Mouse (Mus musculus): ENCODE data around the gene Gm8159. TPM values are rescaled to one million over a fixed set of nuclear protein-coding genes. Genes with fewer than 3 reads are reported as not detected.
"Not testable (repeated sequence)": the region's sequence is repeated elsewhere in the genome, so short reads cannot be mapped to it uniquely, and the experiment has no call there.

Gm8159 gene
- polyA plus RNA-seq (2012; fragmentation: generic; extraction: Trizol): not detected
- long read RNA-seq, experiment 1: 0 reads
- long read RNA-seq, experiment 2: 0 reads

DNA sequence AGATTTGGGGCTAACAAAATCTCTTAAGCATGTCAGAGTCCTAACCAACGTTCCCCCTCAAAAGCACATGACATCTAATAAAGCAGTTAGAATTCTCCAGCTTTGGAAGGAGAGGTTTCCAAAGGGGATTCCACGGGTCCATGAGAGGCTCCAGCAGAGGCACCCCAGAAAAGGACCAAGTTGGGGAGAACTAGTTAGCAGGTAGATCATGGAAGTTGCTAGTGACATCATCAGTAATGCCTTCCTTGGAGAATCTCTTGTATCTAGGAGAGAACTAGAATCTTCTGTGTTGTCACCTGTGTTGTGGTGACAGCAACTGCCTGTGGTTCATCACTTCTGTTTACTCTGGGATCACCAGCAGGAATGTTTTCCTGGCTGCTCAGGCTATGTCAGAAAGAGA is at the start of gene Gm8159:
Gm8159 (plus strand) TSS at position 301 of the 400 bp plus-strand sequence.
- H3K27me3 ChIP-seq (ENCODE audit: control insufficient read depth, insufficient read depth, insufficient read length); H3K4me3 ChIP-seq (ENCODE audit: insufficient read depth, poor library complexity, severe bottlenecking); H3K79me2 ChIP-seq (ENCODE audit: control insufficient read depth, insufficient read depth); H3K36me3 ChIP-seq (ENCODE audit: control insufficient read depth, insufficient read depth); H3ac ChIP-seq (ENCODE audit: control insufficient read depth, insufficient read length, low read depth); H3K79me3 ChIP-seq (ENCODE audit: low read depth): not testable (repeated sequence)

DNA sequence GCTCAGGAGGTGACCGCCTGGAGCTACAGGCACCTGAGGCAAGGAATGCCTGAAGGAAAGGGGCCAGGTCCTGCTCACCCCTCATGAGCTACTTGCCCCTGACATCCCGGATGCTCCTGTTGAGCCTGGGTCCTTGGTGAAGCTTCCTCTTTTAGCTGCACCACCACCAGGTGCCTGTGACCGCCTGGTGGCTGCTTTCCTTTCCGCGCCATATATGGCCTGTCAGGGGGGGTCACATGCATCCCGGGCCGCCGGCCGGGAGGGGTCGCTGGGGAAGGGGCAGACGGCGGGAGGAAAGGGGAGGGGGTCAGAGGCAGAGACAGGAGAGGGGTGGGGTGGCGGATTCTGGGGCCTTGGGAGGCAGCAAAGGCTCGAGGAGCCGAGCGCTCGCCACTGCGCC is 17.2 kb downstream of the Gm8159 start:
- not testable (repeated sequence) for H3K79me3 ChIP-seq (ENCODE audit: low read depth); H3K79me2 ChIP-seq (ENCODE audit: control insufficient read depth, insufficient read depth); H3ac ChIP-seq (ENCODE audit: control insufficient read depth, insufficient read length, low read depth); H3K27me3 ChIP-seq (ENCODE audit: control insufficient read depth, insufficient read depth, insufficient read length); H3K4me3 ChIP-seq (ENCODE audit: insufficient read depth, poor library complexity, severe bottlenecking); H3K36me3 ChIP-seq (ENCODE audit: control insufficient read depth, insufficient read depth)

DNA sequence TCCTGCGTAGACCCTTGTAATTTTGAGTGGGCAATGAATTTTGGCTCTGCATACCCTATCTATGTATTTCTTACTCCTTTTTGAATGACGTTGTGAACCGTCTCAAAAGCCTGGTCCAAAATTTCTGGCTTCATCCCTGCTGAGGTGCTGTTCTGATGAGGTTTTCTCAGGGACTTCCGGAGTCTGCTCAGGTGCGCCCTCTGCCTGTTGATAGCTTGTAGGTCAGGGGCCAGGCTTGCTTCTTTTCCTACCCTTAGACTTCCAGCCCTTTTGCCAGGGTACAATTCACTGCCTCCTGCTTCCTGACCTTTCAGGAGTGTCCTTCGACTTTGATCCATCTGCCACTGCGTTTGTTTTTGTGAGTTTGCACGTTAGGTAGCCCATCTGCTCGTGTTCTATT is 18.2 kb downstream of the Gm8159 start:
- not testable (repeated sequence) for H3K79me2 ChIP-seq (ENCODE audit: control insufficient read depth, insufficient read depth); H3K4me3 ChIP-seq (ENCODE audit: insufficient read depth, poor library complexity, severe bottlenecking); H3K79me3 ChIP-seq (ENCODE audit: low read depth); H3K27me3 ChIP-seq (ENCODE audit: control insufficient read depth, insufficient read depth, insufficient read length); H3ac ChIP-seq (ENCODE audit: control insufficient read depth, insufficient read length, low read depth); H3K36me3 ChIP-seq (ENCODE audit: control insufficient read depth, insufficient read depth)

DNA sequence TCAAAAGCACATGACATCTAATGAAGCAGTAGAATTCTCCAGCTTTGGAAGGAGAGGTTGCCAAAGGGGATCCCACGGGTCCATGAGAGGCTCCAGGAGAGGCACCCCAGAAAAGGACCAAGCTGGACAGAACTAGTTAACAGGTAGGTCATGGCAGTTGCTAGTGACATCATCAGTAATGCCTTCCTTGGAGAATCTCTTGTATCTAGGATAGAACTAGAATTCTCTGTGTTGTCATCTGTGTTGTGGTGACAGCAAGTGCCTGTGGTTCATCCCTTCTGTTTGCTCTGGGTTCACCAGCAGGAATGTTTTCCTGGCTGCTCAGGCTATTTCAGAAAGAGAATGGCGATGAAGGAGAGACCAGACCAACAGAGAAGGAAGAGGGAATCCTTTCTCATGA is 31.7 kb downstream of the Gm8159 start, which contains the start of gene Gm3239:
Gm3239 (plus strand) TSS at position 301 of the 400 bp plus-strand sequence.
- H3K27me3 ChIP-seq (ENCODE audit: control insufficient read depth, insufficient read depth, insufficient read length); H3K79me3 ChIP-seq (ENCODE audit: low read depth); H3ac ChIP-seq (ENCODE audit: control insufficient read depth, insufficient read length, low read depth); H3K36me3 ChIP-seq (ENCODE audit: control insufficient read depth, insufficient read depth); H3K79me2 ChIP-seq (ENCODE audit: control insufficient read depth, insufficient read depth); H3K4me3 ChIP-seq (ENCODE audit: insufficient read depth, poor library complexity, severe bottlenecking): not testable (repeated sequence)

Other genes with a start within 250 kb of the Gm8159 start
- gene Gm3159, start 234.8 kb upstream of the Gm8159 start, polyA plus RNA-seq (2012; fragmentation: generic; extraction: Trizol): not detected
- gene Gm3164, start 216.9 kb upstream of the Gm8159 start, polyA plus RNA-seq (2012; fragmentation: generic; extraction: Trizol): not detected
- gene Gm3173, start 201.4 kb upstream of the Gm8159 start, polyA plus RNA-seq (2012; fragmentation: generic; extraction: Trizol): not detected
- not detected for gene Gm3182, start 150.6 kb upstream of the Gm8159 start, polyA plus RNA-seq (2012; fragmentation: generic; extraction: Trizol)
- gene Gm3047, start 76.9 kb upstream of the Gm8159 start, polyA plus RNA-seq (2012; fragmentation: generic; extraction: Trizol): not detected
- gene Gm3239, start 31.8 kb downstream of the Gm8159 start, polyA plus RNA-seq (2012; fragmentation: generic; extraction: Trizol): not detected
- gene Gm7876, start 76.9 kb downstream of the Gm8159 start, polyA plus RNA-seq (2012; fragmentation: generic; extraction: Trizol): not detected
- gene Gm3252, start 94.4 kb downstream of the Gm8159 start, polyA plus RNA-seq (2012; fragmentation: generic; extraction: Trizol): not detected
- gene Gm9602, start 144.0 kb downstream of the Gm8159 start, polyA plus RNA-seq (2012; fragmentation: generic; extraction: Trizol): not detected
- not detected for gene Gm3269, start 205.8 kb downstream of the Gm8159 start, polyA plus RNA-seq (2012; fragmentation: generic; extraction: Trizol)
- not detected for gene Gm3264, start 223.2 kb downstream of the Gm8159 start, polyA plus RNA-seq (2012; fragmentation: generic; extraction: Trizol)